Mouse (Mus musculus) heart, adult 8-10 months (tissue): Measurements from ENCODE around the gene Fam110a. TPM values are rescaled to one million over a fixed set of nuclear protein-coding genes. Genes with fewer than 3 reads are reported as not detected.
A peak's percentile ranks its signal among the peaks of the same experiment; 100 is the strongest.
"Not testable (repeated sequence)": the region's sequence is repeated elsewhere in the genome, so short reads cannot be mapped to it uniquely, and the experiment has no call there.

Experiments used
- DNase-seq: peaks from one replicate; pipeline ENCODE4 v3.0.0; 2022; ENCODE audit warnings: low spot score
- total RNA-seq, 4 experiments: library from RNA; stranded (reverse); gene quantifications; 2 replicates each; pipeline ENCODE4 v1.2.4; 2022

Gene Fam110a
- total RNA-seq, 4 experiments from 2014 or later: 2.8 to 5.0 (median 4.3) TPM

- DNase-seq: not testable (repeated sequence)
Observed at GRCm38 (mm10) chr2:151997190-151997575, 17.2 kb upstream of the Fam110a start.

DNA sequence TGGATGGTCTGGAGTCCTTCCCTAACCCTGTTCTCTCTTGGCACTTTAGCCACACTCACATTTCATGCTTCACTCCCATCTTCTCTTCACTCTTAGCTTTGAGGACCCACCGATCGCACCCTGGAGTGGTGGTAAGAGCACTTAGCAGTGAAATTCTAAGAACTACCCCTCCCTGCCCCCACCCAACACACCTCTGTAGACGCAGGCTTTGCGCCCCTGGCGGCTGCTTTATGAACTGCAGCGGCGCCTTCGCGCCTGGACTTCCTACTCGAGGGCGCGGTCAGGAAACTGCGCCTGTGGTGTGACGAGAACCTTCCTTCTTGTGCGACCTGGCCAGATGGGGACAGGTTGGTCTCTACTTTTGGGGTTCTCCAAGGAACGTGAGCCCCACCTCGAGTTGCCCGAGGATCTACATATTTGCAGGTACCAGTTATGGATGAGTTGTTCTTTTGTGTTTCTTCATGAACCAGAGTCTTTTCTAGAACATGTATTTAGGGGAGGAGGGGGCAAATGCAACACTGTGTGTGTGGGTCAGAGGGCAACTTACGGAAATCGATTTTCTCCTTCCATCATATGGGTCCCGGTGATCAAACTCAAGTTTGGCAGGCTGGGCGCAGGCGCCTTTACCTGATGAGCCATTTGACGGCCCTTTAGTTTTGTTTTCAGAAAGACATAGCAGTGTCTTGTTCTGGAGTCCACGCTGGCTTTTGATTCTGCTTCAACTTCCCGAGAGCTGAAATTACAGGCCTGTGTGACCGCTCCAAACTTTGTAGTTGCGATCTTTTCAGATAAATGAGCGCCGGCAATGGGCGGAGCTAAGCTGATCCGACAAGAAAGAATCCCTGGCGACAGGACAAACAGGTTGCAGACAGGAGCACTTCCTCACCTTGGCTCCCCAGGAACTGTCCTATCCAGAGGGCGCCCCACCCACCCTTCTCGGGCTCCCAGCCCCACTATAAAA is 16.5 kb upstream of the Fam110a start, which contains the start of gene Slc52a3:
Slc52a3 (plus strand) TSS at position 283 of the 961 bp plus-strand sequence.
- DNase-seq: peak; percentile 90

DNA sequence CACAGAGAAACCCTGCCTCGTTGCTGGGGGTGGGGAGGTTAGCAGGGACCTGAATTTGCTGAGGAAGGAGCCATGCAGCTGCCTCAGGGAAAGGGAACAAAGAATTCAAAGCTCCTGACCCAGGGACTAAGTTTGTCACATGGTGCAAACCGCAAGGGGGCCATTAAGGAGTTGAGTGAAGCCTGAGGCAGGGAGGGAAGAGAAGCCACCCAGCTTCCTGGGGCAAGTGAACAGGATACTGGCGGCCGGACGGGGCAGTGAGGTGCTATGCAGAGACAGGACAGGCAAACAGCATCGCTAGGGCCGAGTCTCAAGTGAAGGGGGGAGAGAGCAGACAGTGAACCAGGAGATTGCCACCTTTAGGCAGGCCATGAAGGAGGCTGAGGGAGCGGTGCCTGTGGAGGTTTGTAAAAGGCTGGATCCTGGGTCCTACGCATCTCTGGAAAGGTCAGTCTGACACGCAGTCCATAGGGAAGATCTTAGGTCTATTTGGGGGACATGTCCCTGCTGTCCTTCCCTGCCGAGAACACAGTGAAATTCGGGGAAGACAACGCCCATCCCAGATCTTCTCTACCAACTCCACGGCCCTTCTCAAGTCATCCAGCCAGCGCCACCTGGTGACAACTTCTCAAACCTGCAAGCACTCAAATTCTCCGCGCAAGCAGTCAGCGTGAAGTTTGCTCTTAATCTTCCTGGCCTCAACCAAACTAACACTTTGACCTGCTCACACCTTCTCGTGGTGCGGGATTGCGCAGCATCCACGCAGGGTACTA is 14.5 kb upstream of the Fam110a start:
- peak; percentile 85 for DNase-seq

GRCm38 (mm10) chr2:151991446-151991845 is 11.4 kb upstream of the Fam110a start:
- DNase-seq: no peak

DNA sequence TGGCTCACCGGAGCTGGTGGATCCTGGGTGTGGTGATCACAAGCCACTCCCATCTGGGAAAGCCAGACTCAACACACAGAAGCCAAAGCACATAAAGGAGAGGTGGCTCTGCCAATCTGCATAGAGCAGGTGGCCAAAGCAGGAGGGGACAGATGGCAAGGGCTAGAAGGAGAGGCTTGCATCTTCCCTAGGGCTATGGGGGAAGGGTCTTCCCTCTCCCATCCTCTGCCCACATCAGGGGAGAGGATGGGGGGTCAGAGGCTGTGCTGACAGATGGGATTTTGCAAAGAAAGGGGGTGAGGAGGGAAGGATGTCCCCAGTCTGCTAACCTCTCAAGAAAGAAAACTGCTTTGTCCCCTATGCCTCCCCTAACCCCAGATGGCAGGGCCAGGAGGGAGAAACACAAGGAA is 11.0 kb upstream of the Fam110a start:
- DNase-seq: no peak

DNA sequence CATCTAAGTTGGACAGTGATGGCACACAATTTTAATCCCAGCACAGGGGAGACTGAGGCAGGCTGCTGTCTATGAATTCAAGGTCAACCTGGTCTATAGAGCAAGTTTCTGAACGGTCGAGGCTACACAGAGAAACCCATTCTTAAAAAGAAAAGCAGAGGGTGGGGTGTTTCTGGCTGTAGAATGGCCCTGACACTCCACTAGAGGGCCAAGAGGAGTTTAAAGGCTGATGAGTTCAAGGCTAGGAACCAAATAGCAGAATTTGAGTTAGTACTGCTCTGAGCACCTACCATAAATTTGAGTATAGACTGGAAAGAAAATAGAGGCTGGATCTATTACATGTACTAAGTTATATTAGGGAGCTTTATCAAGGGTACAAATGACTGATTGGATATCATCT is 9.0 kb upstream of the Fam110a start:
- DNase-seq: no peak

- DNase-seq: no peak
Observed at GRCm38 (mm10) chr2:151986958-151987357, 6.9 kb upstream of the Fam110a start.

DNA sequence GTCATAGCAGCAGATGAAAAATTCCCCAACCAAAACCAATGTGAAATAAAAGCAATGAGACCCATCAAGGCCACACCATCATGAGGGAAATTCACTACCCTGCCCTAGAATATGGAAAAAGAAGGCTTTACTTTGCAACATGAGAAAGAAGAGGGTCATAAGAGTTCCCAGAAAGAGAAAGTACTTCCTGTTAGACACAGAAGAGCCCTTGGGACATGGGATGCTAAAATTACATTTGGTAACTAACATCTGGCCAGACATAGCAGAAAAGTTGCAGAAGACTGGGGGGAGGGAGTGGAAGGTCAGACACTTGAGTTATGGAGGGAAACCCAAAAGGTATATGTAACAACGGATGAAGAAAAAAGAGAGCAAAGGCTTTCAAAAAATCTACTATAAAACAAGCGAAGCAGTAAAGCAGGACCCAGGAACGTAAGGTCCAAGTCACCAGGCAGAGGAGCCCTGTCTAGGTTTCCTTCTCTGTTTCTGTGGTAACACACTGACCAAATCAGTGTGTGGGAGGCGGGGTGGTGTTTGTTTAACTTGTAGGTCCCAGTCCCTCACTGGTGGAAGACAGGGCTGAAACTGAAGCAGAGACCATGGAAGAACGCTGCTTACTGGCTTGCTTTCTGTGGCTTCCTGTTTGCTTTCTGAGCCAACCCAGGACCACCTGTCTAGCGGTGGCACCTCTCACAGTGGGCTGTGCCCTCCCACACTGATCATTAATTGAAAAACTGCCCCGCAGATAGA is 5.6 kb upstream of the Fam110a start:
- no peak for DNase-seq

GRCm38 (mm10) chr2:151984019-151984418 is 4.0 kb upstream of the Fam110a start:
- no peak for DNase-seq

- DNase-seq: no peak
Observed at GRCm38 (mm10) chr2:151982476-151982875, 2.5 kb upstream of the Fam110a start.

DNA sequence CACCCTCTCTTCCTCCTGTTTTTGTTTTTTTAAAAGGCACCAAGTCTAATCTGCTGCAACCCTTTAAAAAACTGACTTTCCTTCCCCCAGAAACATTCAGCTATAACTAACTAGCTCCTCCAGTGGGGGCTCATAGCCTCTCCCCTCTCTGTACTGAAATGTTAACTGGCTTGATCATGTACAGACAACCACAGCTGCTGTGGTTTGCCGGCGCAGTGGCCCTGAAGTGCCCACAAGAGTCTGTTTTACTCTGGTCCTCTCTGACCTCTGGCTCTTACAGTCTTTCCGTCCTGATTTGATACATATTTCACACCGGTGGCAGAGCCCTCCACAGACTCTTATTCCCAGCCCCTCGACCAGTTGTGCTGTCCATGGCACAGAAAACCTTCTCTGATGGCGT is 1.2 kb upstream of the Fam110a start:
- DNase-seq: no peak

DNA sequence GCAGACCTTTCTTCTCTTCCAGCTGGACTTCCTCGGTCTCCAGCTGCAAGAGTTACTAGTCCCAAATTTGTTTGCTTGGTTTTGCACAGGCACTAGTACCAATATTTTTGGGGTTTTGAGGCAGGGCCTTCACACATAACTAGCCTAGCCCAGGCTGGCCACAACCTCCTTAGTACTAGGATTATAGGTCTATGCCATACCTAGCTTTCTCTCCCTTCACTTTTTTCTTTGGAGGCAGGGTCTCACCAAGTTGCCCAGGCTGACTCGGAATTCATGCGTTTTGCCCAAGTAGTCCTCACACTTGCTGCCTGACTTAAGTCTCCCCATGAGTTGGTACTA is 305 bp upstream of the Fam110a start:
- no peak for DNase-seq

DNA sequence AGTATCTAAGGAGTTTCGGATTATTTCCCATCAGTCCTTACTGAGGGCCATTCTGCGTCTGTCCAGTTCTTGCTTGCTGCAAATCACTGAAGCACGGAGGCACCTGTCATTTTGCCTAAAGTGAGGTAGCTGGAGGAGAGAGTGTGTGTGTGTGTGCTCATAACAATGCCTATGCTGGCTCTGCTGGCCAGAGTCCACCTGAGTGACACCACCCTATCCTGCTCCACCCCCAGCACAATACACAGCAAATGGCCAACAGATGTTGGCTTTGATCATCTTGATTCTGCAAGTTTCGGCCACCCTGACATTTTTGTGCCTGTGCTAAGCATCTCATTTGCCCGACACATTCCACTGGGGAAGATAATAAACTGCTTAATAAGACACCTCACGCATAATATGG is 1.5 kb downstream of the Fam110a start:
- no peak for DNase-seq

GRCm38 (mm10) chr2:151977689-151978440 is 2.2 kb downstream of the Fam110a start:
- no peak for DNase-seq

- DNase-seq: no peak
Observed at GRCm38 (mm10) chr2:151976067-151976466, 4.0 kb downstream of the Fam110a start.

- no peak for DNase-seq
Observed at GRCm38 (mm10) chr2:151975295-151975694, 4.7 kb downstream of the Fam110a start.

- DNase-seq: no peak
Observed at GRCm38 (mm10) chr2:151973595-151974562, 6.1 kb downstream of the Fam110a start.

- no peak for DNase-seq
Observed at GRCm38 (mm10) chr2:151972880-151973594, 7.0 kb downstream of the Fam110a start.

DNA sequence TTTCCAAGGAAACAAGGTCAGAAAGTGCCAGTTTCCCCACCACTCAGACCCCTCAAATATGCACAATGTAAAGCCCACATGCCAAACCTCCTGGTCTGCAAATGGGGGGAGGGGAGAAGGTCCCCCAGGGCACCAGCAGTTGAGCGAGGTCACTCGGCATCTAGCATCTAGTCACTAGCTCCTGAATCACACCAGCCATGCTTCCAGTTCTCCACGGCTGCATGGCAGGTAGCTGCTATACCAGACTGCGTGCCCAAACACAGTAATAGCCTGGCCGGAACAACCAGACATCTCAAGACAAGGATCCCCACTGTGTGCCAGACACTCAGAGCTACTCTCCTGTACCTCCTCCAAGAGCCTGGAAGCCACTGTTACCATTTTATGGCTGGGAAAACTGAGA is 8.3 kb downstream of the Fam110a start:
- no peak for DNase-seq
